Mouse (Mus musculus) Patski (cell line): ENCODE measurements at regions not wholly inside any gene's neighbourhood (a gene's known extent, or its start where the extent isn't known, plus 50 kb on each side); places are given as distances from the start of the nearest gene placed in this dataset.

ENCODE experiments used
- ATAC-seq: fragments of 100-300 bp; one replicate; pipeline ENCODE4 v1.8.0; 2021
- CTCF ChIA-PET: fragments of 350-600 bp; sonication (Branson Sonifier 250); formaldehyde crosslinking; loops from one replicate; lab custom pipeline; 2022; ENCODE audit warnings: inconsistent platforms; lab: Charles Lee
- POLR2A ChIA-PET: fragments of 350-600 bp; sonication (Branson Sonifier 250); formaldehyde crosslinking; loops from one replicate; lab custom pipeline; 2022; ENCODE audit warnings: antibody characterized with exemption, inconsistent platforms; lab: Charles Lee
- DNase-seq: peaks from one replicate; pipeline ENCODE4 v3.0.0-alpha.2; 2011; ENCODE audit warnings: low read depth, low spot score
- H3K27me3 ChIP-seq: fragments of 371-371 bp; one replicate; pipeline ENCODE4 v1.5.1; 2021
- CTCF ChIP-seq: fragments of 100-300 bp; IDR thresholded peaks from one replicate; pipeline ENCODE4 v1.5.1; 2021
- in situ Hi-C: fragments of 300-500 bp; cut with MboI; formaldehyde crosslinking; loops from 3 replicates; pipeline ENCODE4 v1.11.1; 2018; ENCODE audit warnings: low pct_unique_long_range_greater_than_20kb, mixed read lengths

- ChIA-PET POLR2A (no interaction called here), CTCF (no interaction called here)
- DNase-seq (no peak), ATAC-seq (no peak)
- no peak for TF ChIP-seq CTCF
- in situ Hi-C loops = no loop called here
- no peaks in the 10 kb centered on the region for H3K27me3 ChIP-seq
These were observed 482.0 kb downstream of the Plekhb2 start for GRCm38 (mm10) chr1:35331602-35332339.

GRCm38 (mm10) chr1:35332340-35332684 lies 482.5 kb downstream of the Plekhb2 start:
- POLR2A ChIA-PET = no interaction called here
- no peak for ATAC-seq

DNA sequence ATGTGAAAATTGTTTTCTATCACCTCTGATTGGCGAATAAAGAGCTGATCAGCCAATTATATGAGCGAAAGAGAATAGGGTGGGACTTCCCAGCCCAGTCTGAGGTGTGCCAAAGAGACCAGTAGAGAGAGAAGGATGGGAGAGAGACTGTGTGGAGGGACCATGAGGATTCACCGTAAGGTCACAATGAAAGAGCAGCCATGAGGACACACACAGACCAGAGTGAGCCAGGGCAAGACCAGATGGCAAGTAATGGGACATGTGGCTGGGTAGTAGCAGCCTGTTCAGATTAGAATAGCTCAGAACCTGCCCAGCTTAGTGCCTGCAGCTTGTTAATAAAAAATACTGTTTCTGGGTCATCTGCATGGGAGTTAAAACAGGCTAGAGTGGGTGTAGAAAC lies 487.9 kb downstream of the Plekhb2 start:
- in situ Hi-C loops = no loop called here
- no peaks in the 10 kb centered on the region for H3K27me3 ChIP-seq
- no peak for TF ChIP-seq CTCF
- ATAC-seq (no peak), DNase-seq (no peak)
- CTCF ChIA-PET = interaction anchor here (0.9 kb wide), 1 partner anchor 936 kb away, joined by 3 read pairs; the partner anchor contains the start of gene Neurl3
- POLR2A ChIA-PET = no interaction called here

More at GRCm38 (mm10) chr1:35332340-35332684, 482.5 kb downstream of the Plekhb2 start:
- in situ Hi-C loops = no loop called here
- TF ChIP-seq CTCF = no peak
- no peaks in the 10 kb centered on the region for H3K27me3 ChIP-seq
- CTCF ChIA-PET = no interaction called here
- DNase-seq = no peak

GRCm38 (mm10) chr1:35338184-35338583 lies 488.4 kb downstream of the Plekhb2 start:
- TF ChIP-seq CTCF = no peak
- ATAC-seq = no peak
- no peak for DNase-seq
- in situ Hi-C loops = no loop called here
- POLR2A ChIA-PET = no interaction called here
- CTCF ChIA-PET = interaction anchor here (0.9 kb wide), 1 partner anchor 936 kb away, joined by 3 read pairs; the partner anchor contains the start of gene Neurl3
- no peaks in the 10 kb centered on the region for H3K27me3 ChIP-seq

GRCm38 (mm10) chr1:35344539-35344938 lies 494.8 kb downstream of the Plekhb2 start:
- POLR2A ChIA-PET = interaction anchor here (0.5 kb wide), 1 partner anchor 25 kb away, joined by 6 read pairs; no protein-coding TSS in a partner anchor
- in situ Hi-C loops = no loop called here
- no peak for DNase-seq
- no peaks in the 10 kb centered on the region for H3K27me3 ChIP-seq
- ATAC-seq = no peak
- CTCF ChIA-PET = no interaction called here
- no peak for TF ChIP-seq CTCF

DNA sequence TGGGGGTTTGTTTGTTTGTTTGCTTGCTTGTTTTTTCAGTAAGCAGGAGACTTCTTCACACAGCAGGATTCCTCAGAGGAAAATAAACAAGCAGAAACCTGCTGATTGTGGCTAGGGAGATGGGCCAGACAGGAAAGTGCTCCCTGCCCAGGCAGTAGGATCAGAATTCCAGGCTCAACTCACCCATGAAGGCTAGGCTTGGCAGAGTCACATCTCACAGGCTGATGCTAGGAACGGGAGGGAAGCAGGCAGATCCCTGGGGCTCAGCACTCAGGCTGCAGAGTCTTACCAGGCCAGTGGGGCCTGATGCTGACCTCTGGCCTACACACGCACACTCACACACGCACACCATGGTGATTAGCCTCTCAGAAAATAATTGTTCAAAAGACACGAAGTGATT lies 498.5 kb downstream of the Plekhb2 start:
- CTCF ChIA-PET = no interaction called here
- DNase-seq (no peak), ATAC-seq (peak; percentile 78)
- no peaks in the 10 kb centered on the region for H3K27me3 ChIP-seq
- no peak for TF ChIP-seq CTCF
- POLR2A ChIA-PET = no interaction called here
- in situ Hi-C loops = no loop called here

GRCm38 (mm10) chr1:35358981-35359380 lies 509.2 kb downstream of the Plekhb2 start:
- POLR2A ChIA-PET = interaction anchor here (1.5 kb wide), 1 partner anchor 8 kb away, joined by 5 read pairs; no protein-coding TSS in a partner anchor
- TF ChIP-seq CTCF = no peak
- H3K27me3 ChIP-seq = no peaks in the 10 kb centered on the region
- no peak for DNase-seq
- CTCF ChIA-PET = interaction anchor here (0.9 kb wide), 1 partner anchor 23 kb away, joined by 3 read pairs; no protein-coding TSS in a partner anchor
- in situ Hi-C loops = no loop called here
- ATAC-seq = no peak

- H3K27me3 ChIP-seq = no peaks in the 10 kb centered on the region
- in situ Hi-C loops = no loop called here
- no peak for TF ChIP-seq CTCF
- ATAC-seq (no peak), DNase-seq (no peak)
- ChIA-PET CTCF (no interaction called here), POLR2A (no interaction called here)
These were observed 511.7 kb downstream of the Plekhb2 start for GRCm38 (mm10) chr1:35361465-35361864.

- ATAC-seq (no peak), DNase-seq (no peak)
- in situ Hi-C loops = no loop called here
- POLR2A ChIA-PET = no interaction called here
- CTCF ChIA-PET = interaction anchor here (1.3 kb wide), 1 partner anchor 12 kb away, joined by 4 read pairs; no protein-coding TSS in a partner anchor
- no peaks in the 10 kb centered on the region for H3K27me3 ChIP-seq
- no peak for TF ChIP-seq CTCF
These were observed 513.1 kb downstream of the Plekhb2 start for GRCm38 (mm10) chr1:35362836-35363235.

- H3K27me3 ChIP-seq = no peaks in the 10 kb centered on the region
- DNase-seq (no peak), ATAC-seq (no peak)
- in situ Hi-C loops = no loop called here
- POLR2A ChIA-PET = no interaction called here
- no peak for TF ChIP-seq CTCF
- CTCF ChIA-PET = no interaction called here
These were observed 516.8 kb downstream of the Plekhb2 start for GRCm38 (mm10) chr1:35366559-35366958.

DNA sequence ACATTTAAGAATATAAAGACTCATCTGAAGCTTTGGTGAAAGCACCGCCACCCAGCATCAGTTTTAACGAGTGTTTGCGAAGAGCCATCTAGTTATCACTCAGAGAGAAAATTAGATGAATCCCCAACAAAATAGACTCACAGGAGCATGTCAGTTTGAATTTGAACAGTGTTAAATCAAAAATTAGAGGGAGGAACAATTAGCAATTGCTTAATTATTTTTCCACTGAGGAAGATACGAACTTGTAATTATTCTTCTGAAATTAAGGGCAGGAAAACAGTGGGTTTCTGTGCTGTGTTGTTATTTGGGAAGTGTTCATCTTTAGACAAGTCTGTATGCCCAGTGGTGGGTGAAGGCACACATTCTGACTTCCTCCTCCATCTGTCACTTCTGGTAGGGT lies 523.0 kb downstream of the Plekhb2 start:
- ChIA-PET POLR2A (no interaction called here), CTCF (no interaction called here)
- no peaks in the 10 kb centered on the region for H3K27me3 ChIP-seq
- no peak for TF ChIP-seq CTCF
- DNase-seq (no peak), ATAC-seq (no peak)
- in situ Hi-C loops = no loop called here
